Mouse (Mus musculus) lung, postnatal 14 days (tissue): ENCODE data around the gene Polr3a.
A peak's percentile ranks its signal among the peaks of the same experiment; 100 is the strongest.

Source experiments
- DNase-seq: peaks from one replicate; pipeline ENCODE4 v3.0.0; 2021

Gene Polr3a

GRCm38 (mm10) chr14:24486773-24487227 lies at the start of gene Polr3a, which contains the start of gene Rps24:
Gene Polr3a (minus strand): TSS chr14:24487058.
Gene Rps24 (plus strand): TSS chr14:24487125.
- DNase-seq = peak; percentile 89

DNA sequence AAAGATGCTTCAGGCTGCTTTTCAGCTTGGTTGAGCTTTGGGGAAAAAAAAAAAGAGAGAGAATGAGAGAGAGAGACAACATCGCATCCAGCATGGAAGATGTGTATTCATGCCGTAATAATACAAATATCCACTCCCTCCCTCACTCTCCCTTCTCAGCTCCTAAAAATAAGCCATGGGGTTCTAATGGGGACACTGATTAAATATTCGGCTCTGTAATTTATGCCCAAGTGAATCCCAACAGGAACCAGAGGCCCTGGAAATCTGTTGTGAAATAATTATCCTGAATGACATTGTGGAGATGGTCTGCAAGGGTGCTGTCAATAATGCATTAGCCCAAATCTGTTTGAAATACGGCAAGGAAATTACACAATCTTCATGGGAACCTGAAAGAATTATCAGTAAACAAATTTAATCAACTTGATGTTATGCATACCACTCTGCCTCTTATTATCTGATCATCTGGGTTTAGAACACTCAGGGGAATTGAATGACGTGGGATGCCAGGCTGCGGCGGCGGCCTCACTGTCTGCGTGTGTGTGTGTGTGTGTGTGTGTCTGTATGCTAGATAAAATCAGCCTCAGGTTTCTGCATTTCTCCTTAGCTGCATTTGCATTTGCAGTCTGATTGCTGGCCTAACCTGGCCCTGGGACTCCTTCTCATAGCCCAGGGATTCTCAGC lies 48.1 kb upstream of the Polr3a start:
- no peak for DNase-seq

DNA sequence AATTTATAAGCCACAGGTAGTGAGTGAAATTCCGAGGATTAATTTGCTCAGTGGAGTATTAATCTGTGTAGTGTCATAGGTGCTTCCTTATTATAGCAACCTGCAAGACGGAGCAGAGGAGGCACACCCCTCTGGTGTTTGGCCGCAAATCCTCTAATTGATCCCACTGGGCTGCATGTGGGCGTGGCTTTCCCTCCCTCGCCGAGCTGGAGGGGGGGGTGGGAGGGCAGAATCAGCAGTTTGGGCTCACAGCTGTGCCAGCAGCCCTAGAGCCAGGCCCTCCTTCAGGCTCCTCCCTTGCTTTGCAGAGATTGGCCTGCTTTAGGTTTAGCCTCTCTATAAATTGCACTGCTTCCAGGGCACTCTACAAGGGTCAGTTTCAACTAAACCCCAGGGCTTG lies 43.4 kb upstream of the Polr3a start:
- no peak for DNase-seq

GRCm38 (mm10) chr14:24526440-24526839 lies 39.6 kb upstream of the Polr3a start:
- no peak for DNase-seq

GRCm38 (mm10) chr14:24525677-24526415 lies 39.0 kb upstream of the Polr3a start:
- no peak for DNase-seq

DNA sequence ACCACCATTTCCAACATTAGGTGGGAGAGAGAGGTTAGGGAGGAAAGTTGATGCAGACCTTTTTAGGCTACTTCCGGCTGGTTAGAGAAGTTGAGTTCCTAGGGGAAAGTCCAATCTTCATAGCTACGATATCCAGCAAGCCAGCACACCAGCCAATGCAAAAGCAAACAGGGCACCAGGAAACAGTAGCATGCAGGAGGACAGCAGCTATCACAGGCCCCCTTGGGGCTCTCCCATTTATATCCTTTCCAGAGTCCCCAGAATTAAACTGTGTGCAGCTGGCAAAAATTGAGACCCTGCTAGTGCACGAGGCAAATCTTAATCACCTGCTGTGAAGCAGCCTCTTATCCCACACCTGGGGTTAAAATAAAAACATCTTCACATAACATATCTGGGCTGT lies 38.3 kb upstream of the Polr3a start:
- no peak for DNase-seq

DNA sequence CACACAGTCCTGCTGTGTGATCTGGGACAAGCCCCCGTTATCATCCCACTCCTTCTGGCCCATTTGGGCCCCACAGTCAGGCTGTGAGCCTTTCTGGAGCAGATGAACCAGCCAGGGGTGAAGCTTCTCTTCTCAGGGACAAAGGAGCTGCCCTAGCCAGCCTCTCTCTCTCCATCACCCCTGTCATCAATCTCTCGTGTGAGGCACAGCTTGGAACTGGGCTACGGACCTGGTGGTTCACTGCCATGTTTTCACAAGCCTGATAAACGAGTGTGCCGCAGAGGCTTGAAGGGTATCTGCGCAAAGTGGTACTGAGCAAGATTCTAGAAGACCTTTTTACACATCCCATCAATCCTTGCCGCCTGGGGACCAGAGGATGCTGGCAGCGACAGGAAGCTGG lies 34.7 kb upstream of the Polr3a start:
- no peak for DNase-seq

DNA sequence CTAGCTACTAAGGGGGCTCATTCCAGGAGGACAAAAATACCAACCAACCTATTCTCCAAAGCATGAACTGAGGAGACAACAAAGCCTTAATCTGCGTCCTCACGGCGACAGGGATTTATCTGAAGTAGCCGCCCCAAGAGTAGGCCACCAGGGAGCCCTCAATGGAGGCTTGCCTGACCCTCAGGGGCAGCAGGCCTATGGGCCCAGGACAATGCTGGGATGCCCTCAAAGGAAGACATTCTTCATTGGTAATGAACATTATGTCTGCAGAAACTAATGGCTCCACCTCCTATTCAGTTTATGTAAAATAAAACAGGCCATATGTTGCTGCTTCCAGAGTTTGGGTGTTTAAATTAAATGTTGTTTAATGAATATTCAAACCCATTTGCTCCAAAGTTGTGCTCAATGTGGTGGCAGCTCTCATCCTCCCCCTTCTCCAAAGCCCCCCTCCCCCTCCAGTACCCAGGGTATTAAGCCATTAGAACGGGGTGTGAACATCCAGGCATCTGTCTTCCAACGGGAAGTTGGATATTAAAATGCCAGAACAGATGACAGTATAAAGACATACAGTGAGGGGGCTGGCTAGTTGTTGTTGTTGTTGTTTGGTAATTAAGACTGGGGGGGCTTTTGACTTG lies 25.8 kb upstream of the Polr3a start:
- DNase-seq = no peak

DNA sequence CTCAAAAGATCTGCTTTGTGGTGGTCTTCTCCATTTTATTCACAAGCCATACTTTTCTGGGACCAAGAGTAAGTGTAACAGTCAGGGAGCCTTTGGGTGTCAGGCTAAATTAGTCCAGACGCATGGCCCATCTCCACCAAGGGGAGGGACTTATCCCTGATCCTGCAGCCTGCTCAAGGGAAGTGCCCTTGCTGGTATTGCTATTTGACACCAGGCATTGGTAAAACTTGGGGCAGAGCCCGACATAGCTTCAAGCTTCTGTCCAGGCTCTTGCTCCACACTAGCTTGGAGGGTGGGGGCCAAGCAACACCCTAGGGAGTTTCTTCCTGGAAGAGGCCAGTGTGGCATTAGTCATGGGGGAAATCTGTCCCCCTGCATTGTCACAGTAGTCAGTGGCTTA lies 23.8 kb upstream of the Polr3a start:
- DNase-seq = no peak

GRCm38 (mm10) chr14:24510218-24510617 lies 23.4 kb upstream of the Polr3a start:
- DNase-seq = no peak

DNA sequence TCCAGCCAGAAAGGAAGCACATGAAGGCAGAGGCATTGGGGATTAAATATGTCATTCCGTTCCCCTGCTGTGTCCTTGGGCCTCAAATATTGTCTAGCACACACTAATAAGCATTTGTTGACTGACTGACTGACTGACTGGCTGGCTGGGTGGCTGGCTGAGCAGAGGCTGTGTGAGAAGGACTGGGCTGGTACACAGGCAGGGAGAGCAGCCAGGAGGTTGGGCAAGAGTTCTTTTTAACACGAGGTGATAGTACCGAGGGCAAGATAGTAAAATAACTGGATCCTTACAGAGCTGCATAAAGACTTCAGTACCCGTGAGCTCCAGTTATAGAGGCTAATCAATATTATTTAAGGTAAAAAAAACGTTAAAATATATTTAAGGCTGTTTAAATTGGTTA lies 22.7 kb upstream of the Polr3a start:
- DNase-seq = no peak

DNA sequence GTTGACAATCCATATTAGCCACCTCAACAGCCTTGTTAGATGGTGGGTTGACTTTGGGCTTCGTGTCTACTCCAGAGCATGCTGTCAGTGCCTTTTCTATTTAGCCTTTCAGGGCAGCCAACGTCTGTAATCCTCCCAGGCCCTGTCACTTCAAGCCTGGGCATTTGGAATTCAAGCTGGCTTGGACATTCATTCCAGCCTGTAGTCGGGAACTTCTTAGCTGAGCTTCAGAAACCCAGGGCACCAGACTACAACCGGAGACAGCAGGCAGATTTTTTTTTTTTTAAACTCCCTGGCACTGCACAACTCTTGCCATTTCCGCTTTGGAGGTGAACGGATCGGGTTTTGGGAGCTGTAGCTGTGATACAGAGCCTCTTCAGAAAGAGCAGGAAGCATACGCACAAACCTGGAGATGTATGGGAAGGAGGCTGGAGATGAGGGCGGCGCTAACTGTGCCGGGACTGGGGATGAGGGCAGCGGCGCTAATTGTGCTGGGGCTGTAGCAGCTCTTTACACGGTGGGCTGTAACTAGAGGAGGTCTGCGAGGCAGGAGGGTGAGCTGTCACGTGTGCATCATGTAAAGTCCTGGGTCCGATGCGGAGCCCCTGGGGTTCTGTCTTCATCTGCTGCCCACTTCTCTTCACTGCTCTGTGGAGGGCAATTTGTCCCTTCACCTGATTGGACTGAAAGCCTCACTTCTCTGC lies 21.4 kb upstream of the Polr3a start:
- no peak for DNase-seq

DNA sequence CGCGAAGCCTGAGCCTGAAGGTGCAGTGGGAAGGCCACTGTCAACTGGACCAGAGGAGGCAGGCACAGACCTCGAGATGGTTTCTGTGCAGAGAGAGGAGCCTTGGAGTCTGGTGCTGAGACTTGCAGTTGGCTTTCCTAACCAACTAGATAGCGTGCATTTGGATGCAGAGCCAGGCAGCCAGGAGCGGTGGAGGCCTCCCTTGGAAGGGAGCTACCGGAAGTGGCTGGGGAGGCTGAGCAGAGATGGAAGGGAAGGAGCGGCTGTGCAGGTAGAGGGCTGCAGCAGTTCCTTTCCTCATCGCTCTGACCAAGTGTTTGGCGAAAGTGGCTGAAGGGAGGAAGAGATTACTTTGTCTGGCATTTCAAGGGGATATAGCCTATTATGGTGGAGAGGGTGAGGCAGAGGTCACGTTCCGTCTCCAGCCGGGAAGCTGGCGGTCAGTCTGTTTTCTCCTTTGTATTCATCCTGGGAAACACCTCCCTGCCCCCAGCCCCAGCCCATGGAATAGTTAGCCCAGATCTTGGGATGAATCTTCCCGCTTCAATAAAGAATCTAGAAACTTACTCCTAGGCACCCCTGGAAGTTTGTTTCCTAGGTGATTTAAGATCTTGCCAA lies 20.7 kb upstream of the Polr3a start:
- no peak for DNase-seq

DNA sequence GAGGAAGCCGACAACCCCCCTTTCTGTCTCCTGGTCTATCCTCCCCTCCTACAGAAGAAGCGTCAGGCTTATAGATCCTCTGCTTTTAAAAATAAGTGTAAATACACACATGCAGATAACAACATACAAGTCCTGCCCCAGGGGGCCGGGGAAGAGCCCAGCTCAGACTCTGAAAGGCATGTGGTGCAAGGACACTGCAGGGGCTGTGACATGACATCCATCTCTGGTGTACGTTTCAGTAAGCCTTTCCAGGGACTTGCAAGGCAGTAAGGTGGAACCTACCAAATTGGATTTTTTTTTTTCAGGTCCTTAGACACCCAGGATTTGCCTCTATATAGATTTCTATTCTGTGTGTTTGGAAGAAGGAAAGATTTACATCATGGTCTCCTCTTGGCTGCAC lies 14.4 kb upstream of the Polr3a start:
- no peak for DNase-seq

- DNase-seq = no peak
Measured at GRCm38 (mm10) chr14:24500845-24501186, 14.0 kb upstream of the Polr3a start.

DNA sequence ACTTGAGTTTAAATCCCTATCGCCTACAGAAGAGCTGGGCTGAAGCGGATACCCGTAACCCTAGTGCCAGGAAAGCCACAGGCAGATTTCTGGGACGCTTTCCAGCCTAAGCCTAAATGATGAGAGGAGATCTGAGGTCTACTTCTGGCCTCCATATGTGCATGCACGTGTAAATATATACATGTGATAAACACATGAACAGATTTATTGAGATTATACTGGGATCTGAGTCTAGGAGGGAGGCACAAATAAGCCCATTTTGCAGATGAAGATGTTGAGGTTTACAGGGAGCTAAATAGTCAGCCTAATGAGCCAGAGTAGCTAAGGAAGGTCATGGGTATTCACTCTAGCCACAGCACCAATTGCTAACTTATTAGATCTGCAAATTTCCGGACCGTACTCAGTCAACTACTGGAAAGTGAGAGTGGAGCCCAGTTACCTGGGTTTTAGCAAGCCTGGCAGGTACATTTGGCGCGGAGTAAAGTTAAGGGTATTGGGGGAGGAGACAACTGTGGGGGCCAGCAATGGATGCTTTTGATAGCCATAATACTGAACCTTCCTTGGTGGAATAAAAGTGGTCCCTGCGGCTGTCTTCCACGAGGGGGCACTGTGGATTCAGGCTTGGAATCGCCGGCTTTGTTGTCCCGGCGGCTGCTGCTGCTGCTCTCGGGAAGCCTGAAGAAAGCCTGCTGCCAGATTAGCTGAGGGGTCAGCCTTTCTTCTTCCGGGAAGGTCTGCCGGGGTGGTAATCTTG lies 13.4 kb upstream of the Polr3a start:
- DNase-seq = peak; percentile 88

- no peak for DNase-seq
Measured at GRCm38 (mm10) chr14:24499478-24499877, 12.6 kb upstream of the Polr3a start.

GRCm38 (mm10) chr14:24498561-24499255 lies 11.8 kb upstream of the Polr3a start:
- no peak for DNase-seq

DNA sequence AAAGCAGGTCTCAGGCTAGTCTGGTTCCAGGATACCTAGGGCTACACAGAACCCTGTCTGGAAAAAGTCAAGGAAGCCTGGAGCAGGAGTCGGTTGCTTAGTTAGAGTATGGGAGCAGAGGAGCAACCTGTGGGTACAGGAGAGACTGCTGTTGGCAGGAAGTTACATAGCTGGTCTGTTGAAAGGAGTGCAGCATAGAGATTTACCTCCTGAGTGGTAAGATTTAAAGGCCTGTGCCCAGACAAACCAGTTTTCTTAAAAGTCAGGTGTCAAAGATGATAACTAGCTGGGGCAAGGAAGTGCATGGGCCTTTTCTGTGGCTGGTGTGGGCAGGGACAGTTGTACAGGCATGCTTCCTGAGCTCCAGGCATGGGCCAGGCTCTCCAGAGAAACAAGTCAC lies 10.6 kb upstream of the Polr3a start:
- no peak for DNase-seq

DNA sequence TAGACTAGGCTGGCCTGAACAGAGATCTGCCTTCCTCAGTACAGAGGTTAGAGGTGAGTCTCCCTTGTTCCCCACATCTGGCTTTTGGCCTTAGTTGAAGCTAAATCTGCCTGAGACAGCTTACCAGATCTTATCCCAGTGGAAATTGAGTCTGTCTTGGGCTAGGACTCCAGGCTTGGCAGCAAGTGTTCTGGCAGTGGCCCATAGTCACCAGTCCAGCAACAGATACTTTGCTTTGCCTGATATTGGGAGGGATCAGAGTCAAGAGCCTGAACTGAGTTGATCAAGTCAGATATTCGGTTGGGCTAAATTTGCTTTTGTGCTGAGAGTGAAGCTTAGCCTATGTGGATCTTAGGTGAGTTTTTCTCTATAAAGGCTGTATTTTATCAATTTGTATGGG lies 9.6 kb upstream of the Polr3a start:
- no peak for DNase-seq

GRCm38 (mm10) chr14:24493256-24493655 lies 6.4 kb upstream of the Polr3a start:
- DNase-seq = no peak
